Mouse (Mus musculus) liver, postnatal 0 days (tissue): ENCODE results near the gene Cmtm2a. TPM values are rescaled to one million over a fixed set of nuclear protein-coding genes. Genes with fewer than 3 reads are reported as not detected.
A peak's percentile ranks its signal among the peaks of the same experiment; 100 is the strongest.

Experiments used
- ATAC-seq: fragments of 200-750 bp; cut with Nextera tagmentation; 2 replicates; pipeline ENCODE4 v1.8.0; 2017; ENCODE audit warnings: mild to moderate bottlenecking, moderate library complexity
- DNase-seq: peaks from one replicate; pipeline ENCODE4 v3.0.0-alpha.2; 2016
- H3K27ac ChIP-seq: fragments of 300-500 bp; sonication (generic); 2 replicates; pipeline ENCODE4 v1.5.1; 2014; ENCODE audit warnings: antibody characterized with exemption, moderate library complexity, mild to moderate bottlenecking, low read depth
- H3K27me3 ChIP-seq: fragments of 300-500 bp; sonication (generic); 2 replicates; pipeline ENCODE4 v1.6.1; 2014; ENCODE audit warnings: low read length, control low read depth, mixed read lengths; ENCODE audit not compliant: insufficient read depth
- H3K36me3 ChIP-seq: fragments of 300-500 bp; sonication (generic); replicated peaks from 2 replicates; pipeline ENCODE4 v1.6.1; 2014; ENCODE audit warnings: mild to moderate bottlenecking, control low read depth, low read length, moderate library complexity, mixed read lengths; ENCODE audit not compliant: insufficient read depth
- H3K4me1 ChIP-seq: fragments of 300-500 bp; sonication (generic); 2 replicates; pipeline ENCODE4 v1.6.1; 2014; ENCODE audit warnings: antibody characterized with exemption, mild to moderate bottlenecking, control low read depth; ENCODE audit not compliant: insufficient read depth
- H3K4me2 ChIP-seq: fragments of 300-500 bp; sonication (generic); 2 replicates; pipeline ENCODE4 v1.6.1; 2014; ENCODE audit warnings: low read depth, mild to moderate bottlenecking, low read length, moderate library complexity, mixed read lengths
- H3K4me3 ChIP-seq: fragments of 300-500 bp; sonication (generic); 2 replicates; pipeline ENCODE4 v1.5.1; 2014; ENCODE audit warnings: low read depth, low read length
- H3K9ac ChIP-seq: fragments of 300-500 bp; sonication (generic); replicated peaks from 2 replicates; pipeline ENCODE4 v1.6.1; 2014; ENCODE audit warnings: mild to moderate bottlenecking, moderate library complexity
- H3K9me3 ChIP-seq: fragments of 300-500 bp; sonication (generic); 2 replicates; pipeline ENCODE4 v1.6.1; 2016; ENCODE audit warnings: mild to moderate bottlenecking, control low read depth, low read length, mixed read lengths
- CTCF ChIP-seq: sonication (generic); IDR thresholded peaks from 2 replicates; pipeline ENCODE4 v1.5.1; 2016; ENCODE audit warnings: antibody characterized with exemption, low read depth
- EP300 ChIP-seq: IDR thresholded peaks from 2 replicates; pipeline ENCODE4 v1.6.1; 2016; ENCODE audit warnings: antibody characterized with exemption, low read depth, mild to moderate bottlenecking
- WGBS: fragments of 180-500 bp; shearing (Covaris S2); extraction: QIAGEN DNeasy Blood & Tissue Kit; methylation state at CpG from one replicate; pipeline ENCODE4 v1.1.7; 2014; ENCODE audit not compliant: insufficient replicate concordance; 5-methylcytosine and 5-hydroxymethylcytosine counted together
- polyA plus RNA-seq: library from polyadenylated mRNA; unstranded; fragments of >200 nt; fragmentation: Nextera tagmentation; extraction: Ambion mirVana; gene quantifications from 2 replicates; pipeline ENCODE4 v1.2.1, GENCODE M21; 2015

Cmtm2a gene
- polyA plus RNA-seq, 1 experiment from 2014 or later, result not detected

GRCm38 (mm10) chr8:104232039-104232438 is 60.9 kb downstream of the Cmtm2a start:
- no peak for DNase-seq

More at GRCm38 (mm10) chr8:104232039-104232438, 60.9 kb downstream of the Cmtm2a start:
- no peak for ATAC-seq
- Histone ChIP-seq H3K9me3 (no peaks in the 10 kb centered on the region), H3K27ac (peak overlapping the region; percentile 65; the same call in 1 of the 2 replicates), H3K36me3 (peaks cover 63% of the 10 kb centered on the region), H3K4me3 (no peak overlapping the region), H3K4me1 (peaks cover 2% of the 10 kb centered on the region; the same call in 1 of the 2 replicates), H3K27me3 (no peaks in the 10 kb centered on the region), H3K9ac (no peak overlapping the region), H3K4me2 (no peak overlapping the region)
- TF ChIP-seq EP300 (0 out of 2 replicates have a peak, but pooled peaks have one; percentile 15), CTCF (no peak)
- 65% methylated on average over 4 of the region's 4 CpGs for WGBS

Other genes with a start within 250 kb of the Cmtm2a start
- 8.8 and 10.0 TPM in 2 replicates for gene Cdh5, start 191.6 kb downstream of the Cmtm2a start, polyA plus RNA-seq
- gene Bean1, start 122.7 kb downstream of the Cmtm2a start, polyA plus RNA-seq, result not detected in 2 replicates
- 10.3 and 10.6 TPM in 2 replicates for gene Tk2, start 44.6 kb downstream of the Cmtm2a start, polyA plus RNA-seq
- 16.7 and 17.3 TPM in 2 replicates for gene Cklf, start 42.3 kb downstream of the Cmtm2a start, polyA plus RNA-seq
- not detected in 2 replicates for gene Gm45711, start 16.9 kb upstream of the Cmtm2a start, polyA plus RNA-seq
- not detected in 2 replicates for gene Cmtm1, start 17.0 kb upstream of the Cmtm2a start, polyA plus RNA-seq
- gene Gm11020, start 28.4 kb upstream of the Cmtm2a start, polyA plus RNA-seq, result not detected in 2 replicates
- not detected in 2 replicates for gene Cmtm2b, start 29.0 kb upstream of the Cmtm2a start, polyA plus RNA-seq
- 24.9 and 25.0 TPM in 2 replicates for gene Cmtm3, start 46.2 kb upstream of the Cmtm2a start, polyA plus RNA-seq
- 0.94 and 1.1 TPM in 2 replicates for gene Cmtm4, start 102.6 kb upstream of the Cmtm2a start, polyA plus RNA-seq
- gene Dync1li2, start 149.9 kb upstream of the Cmtm2a start, polyA plus RNA-seq, result 7.7 and 8.4 TPM in 2 replicates
- 0.05 and 0.06 TPM in 2 replicates for gene Terb1, start 216.7 kb upstream of the Cmtm2a start, polyA plus RNA-seq
- gene Nae1, start 241.5 kb upstream of the Cmtm2a start, polyA plus RNA-seq, result 24.3 and 24.4 TPM in 2 replicates
- gene Car7, start 241.5 kb upstream of the Cmtm2a start, polyA plus RNA-seq, result 2.1 and 3.5 TPM in 2 replicates